16 mouse cellular contexts compared by ENCODE assay signal in genomic region chr10:26759469-26759868, GRCm38 (mm10). TPM values are rescaled to one million over a fixed set of nuclear protein-coding genes. Genes with fewer than 3 reads are reported as not detected.
A peak's percentile ranks its signal among the peaks of the same experiment; 100 is the strongest.
DNase-seq lines count a peak whose midpoint lies in the region; ATAC-seq lines count a peak whose summit lies in the region.
"Had no signal": no experiment of that assay in that cellular context is flagged by ENCODE, and none has a peak within 500 bp of the region (broad histone marks: within the 10 kb centered on the region; RNA-seq: fewer than 3 reads in every experiment).

No protein-coding gene starts in this region.

- H3K27ac ChIP-seq in kidney, embryonic 15.5 days: 0 out of 2 replicates have a peak overlapping the region, but pooled peaks have one; percentile 51
- no peak overlapping the region for H3K27ac ChIP-seq in neural tube, embryonic 12.5 days
- no peak overlapping the region for H3K27ac ChIP-seq in neural tube, embryonic 15.5 days (replicated peaks)
- no peak overlapping the region for H3K27ac ChIP-seq in midbrain, embryonic 11.5 days (ENCODE audit: low read depth, low read length)
- H3K27ac ChIP-seq in stomach, embryonic 16.5 days (ENCODE audit: low read length): 0 out of 2 replicates have a peak overlapping the region, but pooled peaks have one; percentile 6
- H3K27ac ChIP-seq: hindbrain, embryonic 10.5 days had no signal

- H3K36me3 ChIP-seq in kidney, embryonic 15.5 days: no peaks in the 10 kb centered on the region
- no peaks in the 10 kb centered on the region for H3K36me3 ChIP-seq in neural tube, embryonic 12.5 days
- H3K36me3 ChIP-seq in neural tube, embryonic 15.5 days: no peaks in the 10 kb centered on the region
- H3K36me3 ChIP-seq in midbrain, embryonic 11.5 days (ENCODE audit: control insufficient read depth, insufficient read depth, low read length): no peaks in the 10 kb centered on the region
- no peaks in the 10 kb centered on the region for H3K36me3 ChIP-seq in stomach, embryonic 16.5 days (ENCODE audit: control insufficient read depth, insufficient read depth, low read length)
- H3K36me3 ChIP-seq: hindbrain, embryonic 10.5 days had no signal

- no peak overlapping the region for H3K4me3 ChIP-seq in kidney, embryonic 15.5 days (replicated peaks)
- no peak overlapping the region for H3K4me3 ChIP-seq in neural tube, embryonic 12.5 days
- no peak overlapping the region for H3K4me3 ChIP-seq in neural tube, embryonic 15.5 days (replicated peaks)
- no peak overlapping the region for H3K4me3 ChIP-seq in midbrain, embryonic 11.5 days (ENCODE audit: low read depth, low read length)
- no peak overlapping the region for H3K4me3 ChIP-seq in stomach, embryonic 16.5 days (replicated peaks; ENCODE audit: low read length)
- H3K4me3 ChIP-seq: hindbrain, embryonic 10.5 days had no signal

- no peak overlapping the region for H3K4me2 ChIP-seq in kidney, embryonic 15.5 days
- no peak overlapping the region for H3K4me2 ChIP-seq in neural tube, embryonic 12.5 days (replicated peaks)
- no peak overlapping the region for H3K4me2 ChIP-seq in neural tube, embryonic 15.5 days
- no peak overlapping the region for H3K4me2 ChIP-seq in midbrain, embryonic 11.5 days
- no peak overlapping the region for H3K4me2 ChIP-seq in stomach, embryonic 16.5 days (ENCODE audit: low read depth, low read length)
- H3K4me2 ChIP-seq: lung, embryonic 14.5 days had no signal

- ATAC-seq in kidney, embryonic 15.5 days (replicated peaks; ENCODE audit: low FRiP score): no peak
- peak; percentile 41; the same call in 1 of the 2 replicates for ATAC-seq in neural tube, embryonic 12.5 days (ENCODE audit: low FRiP score, low read depth)
- ATAC-seq in neural tube, embryonic 15.5 days (ENCODE audit: low FRiP score): no peak
- peak; percentile 56; the same call in 1 of the 2 replicates for ATAC-seq in midbrain, embryonic 11.5 days (ENCODE audit: low FRiP score)
- no peak for ATAC-seq in stomach, embryonic 16.5 days (ENCODE audit: insufficient read depth, low FRiP score)
- ATAC-seq: activated CD4-positive, CD25-positive, alpha-beta regulatory T cell, adult 4 months; Patski had no signal

- no peak overlapping the region for H3K9ac ChIP-seq in kidney, embryonic 15.5 days
- no peak overlapping the region for H3K9ac ChIP-seq in neural tube, embryonic 12.5 days
- H3K9ac ChIP-seq in neural tube, embryonic 15.5 days (replicated peaks): no peak overlapping the region
- no peak overlapping the region for H3K9ac ChIP-seq in midbrain, embryonic 11.5 days (ENCODE audit: low read length)
- no peak overlapping the region for H3K9ac ChIP-seq in stomach, embryonic 16.5 days (ENCODE audit: low read length)
- H3K9ac ChIP-seq: lung, embryonic 14.5 days had no signal

- H3K27me3 ChIP-seq in kidney, embryonic 15.5 days: no peaks in the 10 kb centered on the region
- H3K27me3 ChIP-seq in neural tube, embryonic 12.5 days (replicated peaks): no peaks in the 10 kb centered on the region
- H3K27me3 ChIP-seq in neural tube, embryonic 15.5 days (replicated peaks): no peaks in the 10 kb centered on the region
- no peaks in the 10 kb centered on the region for H3K27me3 ChIP-seq in midbrain, embryonic 11.5 days (ENCODE audit: control insufficient read depth, insufficient read depth, low read length)
- no peaks in the 10 kb centered on the region for H3K27me3 ChIP-seq in stomach, embryonic 16.5 days (ENCODE audit: control insufficient read depth, insufficient read depth, low read length)
- H3K27me3 ChIP-seq: Patski had no signal

- no peak for DNase-seq in kidney, adult 9 months
- no peak for DNase-seq in midbrain, embryonic 11.5 days (ENCODE audit: low spot score, missing footprints)
- DNase-seq in layer of hippocampus, adult 9-11 months: no peak
- DNase-seq: adrenal gland, postnatal 14 days; cerebellum, adult 8-10 months; gastrocnemius, postnatal 14 days; kidney, adult 18-20 months; lung, embryonic 14.5 days; thymus, postnatal 14 days had no signal

- H3K4me1 ChIP-seq in kidney, embryonic 15.5 days: peaks cover 10% of the 10 kb centered on the region; the same call in 1 of the 2 replicates
- no peaks in the 10 kb centered on the region for H3K4me1 ChIP-seq in neural tube, embryonic 12.5 days
- no peaks in the 10 kb centered on the region for H3K4me1 ChIP-seq in neural tube, embryonic 15.5 days
- 0 out of 2 replicates have a peak, but pooled peaks cover 2% of the 10 kb centered on the region for H3K4me1 ChIP-seq in midbrain, embryonic 11.5 days (ENCODE audit: control insufficient read depth, insufficient read depth, low read length)
- H3K4me1 ChIP-seq in stomach, embryonic 16.5 days (ENCODE audit: control insufficient read depth, insufficient read depth, low read length): peaks cover 5% of the 10 kb centered on the region

- WGBS in kidney, embryonic 15.5 days: 46% methylated on average over 6 of the region's 6 CpGs
- 60% methylated on average over 6 of the region's 6 CpGs for WGBS in neural tube, embryonic 12.5 days
- 54% methylated on average over 6 of the region's 6 CpGs for WGBS in neural tube, embryonic 15.5 days
- 59% methylated on average over 6 of the region's 6 CpGs for WGBS in midbrain, embryonic 11.5 days
- WGBS in stomach, embryonic 16.5 days: 46% methylated on average over 6 of the region's 6 CpGs

- no peaks in the 10 kb centered on the region for H3K9me3 ChIP-seq in kidney, embryonic 15.5 days (replicated peaks)
- H3K9me3 ChIP-seq in neural tube, embryonic 12.5 days: no peaks in the 10 kb centered on the region
- H3K9me3 ChIP-seq in neural tube, embryonic 15.5 days (replicated peaks): no peaks in the 10 kb centered on the region
- no peaks in the 10 kb centered on the region for H3K9me3 ChIP-seq in midbrain, embryonic 11.5 days (ENCODE audit: control insufficient read depth, low read length)
- H3K9me3 ChIP-seq in stomach, embryonic 16.5 days (replicated peaks; ENCODE audit: control insufficient read depth, low read length): no peaks in the 10 kb centered on the region
- H3K9me3 ChIP-seq: hindbrain, embryonic 10.5 days had no signal

RNA-seq across cellular contexts. Expression of gene Arhgap18, which starts 6.2 kb away (rescaled TPM):
- 41.0 and 45.0 TPM in 2 replicates for polyA plus RNA-seq in kidney, embryonic 15.5 days (2015; fragmentation: Nextera tagmentation; extraction: Ambion mirVana)
- polyA plus RNA-seq in neural tube, embryonic 12.5 days (2016; fragmentation: Nextera tagmentation; extraction: Ambion mirVana): 11.9 and 15.4 TPM in 2 replicates
- polyA plus RNA-seq in neural tube, embryonic 15.5 days (2015; fragmentation: Nextera tagmentation; extraction: Ambion mirVana): 11.7 and 15.3 TPM in 2 replicates
- polyA plus RNA-seq in midbrain, embryonic 11.5 days (2014; fragmentation: Nextera tagmentation; extraction: Ambion mirVana): 14.3 and 14.9 TPM in 2 replicates
- 34.4 and 40.7 TPM in 2 replicates for polyA plus RNA-seq in stomach, embryonic 16.5 days (2015; fragmentation: Nextera tagmentation; extraction: Ambion mirVana)

Comparison
In these comparisons a context has a peak if more than half of its experiments do, and no peak if none do; other contexts are left out.
1. ATAC-seq: peak in neural tube, embryonic 12.5 days (single experiment) and midbrain, embryonic 11.5 days (single experiment); none in kidney, embryonic 15.5 days (single experiment), neural tube, embryonic 15.5 days (single experiment) and stomach, embryonic 16.5 days (single experiment).
2. H3K27ac ChIP-seq: peak in kidney, embryonic 15.5 days (single experiment) and stomach, embryonic 16.5 days (single experiment); none in neural tube, embryonic 12.5 days (single experiment), neural tube, embryonic 15.5 days (single experiment) and midbrain, embryonic 11.5 days (single experiment).